Mouse (Mus musculus) embryo, embryonic 10 days (tissue): ENCODE data around the gene Diaph3.

Experiments used
- DNase-seq: peaks from one replicate; pipeline ENCODE4 v3.0.0-alpha.2; 2015; ENCODE audit warnings: low spot score

Gene Diaph3

DNA sequence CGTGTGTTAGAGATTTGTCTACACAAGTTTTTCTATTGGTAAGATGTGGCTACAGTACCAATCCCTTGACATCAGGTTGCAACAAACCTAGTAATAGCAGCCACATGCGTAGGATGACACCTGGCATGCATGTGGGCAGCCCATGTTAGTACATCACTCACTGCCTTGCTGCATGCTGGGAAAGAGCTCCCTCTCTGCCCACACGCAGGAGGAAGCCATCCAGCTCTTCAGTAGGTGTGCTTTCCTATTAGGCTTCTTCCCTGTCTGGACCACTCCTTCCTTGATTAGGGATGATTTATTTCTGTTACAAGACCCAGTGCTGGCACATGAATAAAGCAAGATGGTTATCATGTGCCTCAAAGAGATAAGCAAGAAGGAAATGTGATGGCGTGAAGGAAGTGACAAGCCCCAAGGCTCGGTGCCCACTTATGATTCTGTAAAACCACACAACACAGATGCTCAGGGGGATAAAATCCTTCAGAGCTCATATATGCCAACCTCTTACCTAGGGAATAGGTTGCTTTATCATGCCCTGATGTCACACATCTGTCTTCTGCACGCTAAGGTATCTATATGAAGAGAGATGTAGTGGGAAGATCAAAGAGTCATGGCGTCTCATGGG is 494.4 kb downstream of the Diaph3 start:
- DNase-seq = no peak

DNA sequence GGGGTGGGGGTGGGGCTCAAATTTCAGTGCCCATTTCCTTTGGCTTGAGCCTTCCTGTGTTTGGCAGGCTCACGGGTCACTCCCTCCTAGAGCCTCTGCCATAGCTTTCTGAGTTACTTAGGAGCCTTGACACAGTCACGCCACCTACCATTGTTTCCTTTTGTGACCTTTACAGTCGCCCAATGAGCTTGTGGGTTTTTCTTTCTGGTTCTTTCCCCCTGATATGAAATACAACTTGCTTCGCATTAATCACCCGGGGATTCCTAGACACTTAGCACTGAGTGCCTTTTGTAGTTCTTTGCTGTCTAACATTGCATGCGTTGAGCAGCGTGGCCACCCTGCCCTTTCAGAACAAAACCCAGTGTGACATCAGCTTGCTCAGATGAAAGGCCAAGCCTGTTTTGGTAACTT is 498.2 kb downstream of the Diaph3 start:
- peak; percentile 22 for DNase-seq

DNA sequence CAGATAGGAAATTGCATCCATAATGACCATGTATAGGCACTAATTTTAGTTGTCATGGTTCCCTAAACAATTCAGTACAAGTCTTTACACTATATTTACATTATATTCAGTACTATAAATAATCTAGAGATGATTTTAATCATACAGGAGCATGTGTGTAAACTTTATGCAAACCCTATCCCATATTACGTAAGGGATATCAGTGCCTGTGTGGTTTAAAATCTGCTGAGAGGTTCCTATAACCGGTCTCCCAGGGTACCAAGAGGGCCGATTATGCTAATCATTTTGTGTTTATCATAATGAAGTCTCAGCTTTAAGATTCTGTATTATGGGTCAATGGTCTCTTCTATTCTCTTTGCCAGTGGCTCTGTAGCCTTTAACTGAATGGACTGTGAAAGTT is 499.2 kb downstream of the Diaph3 start:
- no peak for DNase-seq

DNA sequence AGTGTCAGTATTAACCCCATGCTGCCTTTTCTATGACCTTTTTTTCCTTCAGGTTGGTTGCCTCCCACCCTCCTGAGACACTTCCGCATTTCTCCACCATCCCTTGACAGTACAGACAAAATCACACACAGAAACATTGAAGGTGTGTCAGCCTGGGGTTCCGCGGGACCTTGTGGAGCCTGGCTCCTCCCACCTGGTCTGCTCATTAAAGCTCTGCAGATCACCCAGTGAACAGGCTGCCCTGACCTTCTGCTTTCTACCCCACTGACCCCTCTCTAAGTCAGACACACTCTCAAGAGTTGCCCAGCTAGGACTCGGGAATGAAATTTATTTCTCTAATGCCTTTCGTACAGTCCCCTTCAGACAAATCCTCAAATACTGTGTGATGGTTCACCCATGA is 500.9 kb downstream of the Diaph3 start:
- DNase-seq = no peak

DNA sequence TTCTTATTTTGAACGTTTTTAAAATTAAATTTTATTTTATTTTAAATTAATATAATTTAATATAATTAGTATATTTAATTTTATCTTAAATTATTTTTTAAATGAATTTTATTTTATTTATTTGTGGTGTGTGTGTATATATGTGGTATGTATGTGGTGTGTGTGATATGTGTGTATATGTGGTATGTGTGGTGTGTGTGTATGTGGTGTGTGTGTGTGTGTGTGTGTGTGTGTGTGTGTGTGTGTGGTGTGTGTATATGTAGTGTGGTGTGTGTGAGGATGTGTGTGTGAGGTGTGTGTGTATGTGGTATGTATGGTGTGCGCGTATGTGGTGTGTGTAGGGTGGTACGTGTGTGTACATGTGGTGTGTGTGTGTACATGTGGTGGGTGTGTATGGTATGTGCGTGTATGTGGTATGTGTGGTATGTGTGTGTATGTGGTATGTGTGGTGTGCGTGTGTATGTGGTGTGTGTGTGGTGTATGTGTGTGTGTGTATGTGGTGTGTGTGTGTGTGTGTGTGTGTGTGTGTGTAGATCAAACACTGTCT is 505.4 kb downstream of the Diaph3 start:
- no peak for DNase-seq

DNA sequence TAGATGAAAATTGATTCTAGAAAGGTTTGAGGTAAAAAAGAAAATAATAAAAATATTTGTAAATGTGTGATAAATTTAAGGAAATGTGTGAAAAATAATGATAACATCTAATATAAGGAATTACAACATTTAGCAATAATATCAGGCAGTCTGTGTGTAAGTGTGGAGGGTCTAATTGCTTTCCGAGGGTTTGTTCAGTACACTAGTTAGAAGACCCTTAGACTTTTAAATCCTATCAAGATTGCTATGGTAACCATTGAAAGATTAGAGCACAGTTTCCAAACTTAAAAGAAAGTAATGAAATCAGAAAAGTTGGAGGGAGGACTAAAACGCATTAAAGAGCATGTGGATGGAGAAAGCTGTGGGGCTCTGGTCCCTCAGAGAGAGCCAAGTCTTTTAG is 506.0 kb downstream of the Diaph3 start:
- no peak for DNase-seq

DNA sequence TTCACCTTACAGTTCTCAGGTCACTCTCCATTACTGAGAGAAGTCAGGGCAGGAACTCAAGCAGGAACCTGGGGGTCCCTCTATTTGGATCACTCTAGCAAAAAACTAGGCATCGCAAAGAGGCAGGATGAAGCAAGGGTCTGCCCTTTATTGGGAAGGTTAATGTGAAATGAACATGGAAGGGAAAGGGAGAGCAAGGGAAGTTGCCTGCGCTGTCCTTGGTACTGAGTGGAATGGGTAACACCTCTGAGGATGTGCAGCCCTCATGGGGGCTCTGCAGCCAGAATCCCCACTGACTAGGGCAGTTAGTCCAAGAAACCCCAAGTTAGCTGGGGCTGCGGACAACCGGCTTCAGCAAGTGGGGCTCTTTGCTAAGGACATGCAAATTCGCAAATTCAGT is 507.2 kb downstream of the Diaph3 start:
- peak; percentile 68 for DNase-seq

DNA sequence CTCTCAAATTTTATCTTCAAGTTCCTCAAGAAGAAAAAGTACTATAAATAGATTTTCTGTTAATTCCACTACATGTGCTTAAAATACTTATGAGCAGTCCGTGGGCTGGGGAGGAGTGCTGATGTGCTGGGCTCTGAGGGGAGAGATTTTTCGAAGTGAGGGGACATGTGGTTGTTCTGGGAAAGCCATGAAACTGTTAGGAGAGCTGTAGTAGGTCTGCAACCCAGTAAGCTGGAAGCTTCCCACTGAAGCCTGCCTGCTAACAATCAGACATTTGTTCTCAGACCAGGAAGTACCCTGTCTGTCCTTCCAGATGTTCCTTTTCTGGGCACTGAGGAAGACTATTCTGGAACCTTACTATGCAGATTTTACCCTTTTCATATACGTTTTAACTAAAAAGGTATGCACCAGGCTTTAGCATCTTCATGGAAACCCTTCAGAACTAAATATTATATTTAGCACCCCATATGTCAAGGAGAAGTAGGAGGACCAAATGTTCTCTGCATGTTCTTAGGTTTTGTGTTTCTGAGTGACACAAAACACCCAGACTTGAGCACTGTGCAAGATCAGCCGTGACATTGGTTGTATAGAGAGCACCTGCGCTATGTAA is 516.1 kb downstream of the Diaph3 start:
- DNase-seq = no peak

DNA sequence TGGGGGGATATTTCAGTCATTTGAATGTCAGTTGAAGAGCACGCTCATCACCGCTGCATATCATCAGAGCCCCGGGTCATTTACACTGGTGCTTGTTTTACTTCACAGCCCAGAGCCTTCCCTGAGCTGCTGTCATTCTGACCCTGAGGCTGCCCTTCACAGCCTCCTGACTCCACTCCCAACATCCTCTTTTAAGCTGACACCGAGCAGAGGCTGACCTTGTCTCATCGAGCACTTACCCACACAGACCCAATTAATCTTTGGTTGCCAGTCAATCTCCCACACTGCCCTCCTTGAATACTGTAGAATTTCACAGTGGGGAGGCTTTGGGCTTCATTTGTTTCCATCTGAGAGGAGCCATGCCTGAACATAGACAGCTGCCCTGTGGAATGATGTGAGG is 521.4 kb downstream of the Diaph3 start:
- DNase-seq = peak; percentile 8
